Mouse (Mus musculus) layer of hippocampus, postnatal 10 days (tissue): ENCODE data around the gene Cenpi. TPM values are rescaled to one million over a fixed set of nuclear protein-coding genes. Genes with fewer than 3 reads are reported as not detected.

Experiments used
- DNase-seq, 2 experiments: peaks; one replicate each; pipeline ENCODE4 v3.0.0; 2021; ENCODE audit warnings: low spot score in 2 of 2
- total RNA-seq, 2 experiments: library from RNA; stranded (reverse); gene quantifications; 2 replicates each; pipeline ENCODE4 v1.2.3; 2021

The Cenpi gene
- total RNA-seq, 2 experiments from 2014 or later, result 1.4 to 1.9 TPM

DNA sequence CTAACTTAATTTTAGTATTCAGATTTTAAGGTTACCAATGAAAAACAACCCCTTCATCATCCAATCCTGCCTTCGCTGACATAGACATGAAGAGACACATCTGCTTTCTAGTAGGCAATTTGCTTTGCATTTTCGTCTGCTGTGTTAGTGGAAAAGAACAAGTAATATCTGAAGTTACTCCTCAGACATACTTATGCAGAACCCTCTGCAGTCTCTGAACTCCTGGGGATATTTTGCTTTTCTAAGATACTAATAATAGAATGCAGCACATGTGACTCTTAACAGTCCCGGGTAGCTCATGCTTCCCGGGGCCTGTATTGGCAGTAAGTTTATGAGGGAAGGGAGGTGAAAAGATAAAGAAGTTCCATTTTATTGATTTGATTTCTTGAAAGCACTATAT, 54.3 kb downstream of the Cenpi start:
- DNase-seq, result no peak

DNA sequence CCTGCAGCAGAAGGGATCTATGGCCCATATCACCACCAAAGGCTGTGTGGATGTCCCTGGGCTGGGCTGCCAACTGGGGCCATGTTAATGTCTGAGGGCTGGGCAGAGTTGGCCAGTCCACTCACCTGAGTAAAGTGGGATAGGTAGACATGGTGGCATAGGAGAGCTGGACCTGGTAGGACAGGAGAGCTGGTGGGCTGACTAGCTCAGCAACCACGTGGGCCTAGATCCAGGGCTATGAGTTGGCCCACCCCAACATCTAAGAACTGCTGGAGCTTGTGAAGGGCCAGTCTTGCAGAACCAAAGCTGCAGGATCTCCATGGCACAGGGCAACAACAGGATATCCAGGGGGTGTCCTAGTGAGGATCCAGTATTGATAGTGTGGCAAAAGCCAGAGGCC, 57.5 kb downstream of the Cenpi start:
- DNase-seq, result no peak

DNA sequence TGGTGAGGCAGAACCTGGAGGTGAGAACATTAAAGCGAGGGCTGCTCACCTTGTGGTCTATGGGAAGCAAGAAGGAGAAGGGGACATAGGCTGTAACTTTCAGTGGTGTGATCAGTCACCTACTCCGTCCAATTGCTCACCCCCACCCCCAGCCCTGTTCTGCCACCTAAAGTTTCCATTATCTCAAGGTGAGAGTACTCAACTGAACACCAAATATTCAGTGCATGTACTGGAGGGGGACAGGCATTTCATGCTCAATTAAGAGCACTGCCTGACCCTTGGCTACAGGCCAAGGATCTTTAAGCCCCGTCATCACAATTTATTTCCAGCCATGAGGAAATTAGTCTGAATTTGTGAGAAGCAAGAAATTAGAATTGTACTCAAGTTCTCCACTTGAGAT, 58.7 kb downstream of the Cenpi start:
- no peak for DNase-seq

DNA sequence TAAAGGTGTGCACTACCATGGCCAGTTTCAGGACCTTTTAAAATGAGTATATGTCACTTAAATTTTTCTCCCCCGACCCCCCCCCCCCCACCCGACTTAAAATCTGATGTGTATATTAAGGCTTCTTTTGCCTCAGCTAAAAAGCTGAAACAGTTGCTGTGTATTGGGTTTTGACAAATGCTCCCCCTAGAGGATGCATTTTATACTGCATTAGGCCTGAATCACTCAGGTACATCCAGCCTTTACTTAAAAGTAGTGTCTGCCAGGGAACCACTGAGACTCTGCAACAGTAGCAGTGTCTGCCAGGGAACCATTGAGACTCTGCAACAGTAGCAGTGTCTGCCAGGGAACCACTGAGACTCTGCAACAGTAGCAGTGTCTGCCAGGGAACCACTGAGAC, 63.4 kb downstream of the Cenpi start:
- no peak for DNase-seq

DNA sequence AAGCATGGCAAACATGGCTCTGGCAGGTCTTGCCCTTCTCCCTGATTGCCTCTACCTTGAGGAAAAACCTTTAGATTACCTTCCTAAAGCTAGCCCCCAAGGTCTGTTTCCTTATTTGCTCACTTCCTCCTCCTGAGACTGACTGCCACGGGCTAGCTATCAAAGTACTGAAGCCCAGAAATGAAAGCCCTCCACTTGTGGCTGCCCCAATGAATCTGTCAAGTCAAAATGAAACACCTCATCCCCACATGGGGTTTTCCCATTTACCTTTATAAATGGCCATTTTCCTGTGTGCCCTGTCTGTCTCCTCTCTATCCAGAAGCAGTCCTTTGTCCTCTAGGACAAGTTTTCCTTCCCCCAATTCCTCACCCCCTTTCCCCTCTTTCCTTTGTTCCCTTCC, 66.3 kb downstream of the Cenpi start:
- no peak for DNase-seq

DNA sequence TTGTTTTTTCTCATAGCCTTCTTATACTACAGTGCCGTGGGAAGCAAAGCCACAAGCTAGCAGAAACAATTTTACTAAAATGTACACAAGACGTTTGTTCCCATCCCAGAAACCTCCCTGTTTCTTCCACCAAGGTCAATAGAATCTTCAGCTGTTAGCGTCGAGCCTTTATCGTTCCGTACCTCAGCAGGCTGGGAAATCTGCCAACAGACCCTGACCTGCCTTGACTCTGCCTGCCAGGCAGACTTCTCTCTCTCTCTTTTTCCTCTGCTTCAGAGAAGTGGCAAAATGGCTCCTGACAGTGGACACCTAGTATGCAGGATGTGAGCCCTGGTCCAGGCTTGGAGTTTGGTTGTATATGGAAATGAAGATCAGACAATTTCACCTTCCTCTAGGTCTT, 77.0 kb downstream of the Cenpi start:
- no peak for DNase-seq

DNA sequence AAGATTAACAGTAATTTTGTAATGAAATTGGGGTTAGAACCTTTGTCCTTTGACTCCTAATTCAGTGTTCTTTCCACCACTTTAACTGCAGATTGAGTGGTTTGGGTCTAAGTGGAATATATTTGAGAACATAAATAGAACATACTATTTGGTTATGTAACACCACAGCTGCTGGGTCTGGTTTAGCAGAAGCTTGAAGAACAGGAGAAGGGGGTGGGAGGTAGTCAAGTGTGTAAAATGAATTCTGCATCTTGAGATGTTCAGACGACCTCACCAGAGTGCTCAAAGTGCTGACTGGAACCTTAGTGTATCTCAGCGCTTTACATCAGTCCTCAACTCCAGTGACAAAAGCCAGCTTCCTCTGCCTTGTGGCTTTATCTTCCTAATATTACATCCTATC, 91.1 kb downstream of the Cenpi start:
- DNase-seq, result no peak

DNA sequence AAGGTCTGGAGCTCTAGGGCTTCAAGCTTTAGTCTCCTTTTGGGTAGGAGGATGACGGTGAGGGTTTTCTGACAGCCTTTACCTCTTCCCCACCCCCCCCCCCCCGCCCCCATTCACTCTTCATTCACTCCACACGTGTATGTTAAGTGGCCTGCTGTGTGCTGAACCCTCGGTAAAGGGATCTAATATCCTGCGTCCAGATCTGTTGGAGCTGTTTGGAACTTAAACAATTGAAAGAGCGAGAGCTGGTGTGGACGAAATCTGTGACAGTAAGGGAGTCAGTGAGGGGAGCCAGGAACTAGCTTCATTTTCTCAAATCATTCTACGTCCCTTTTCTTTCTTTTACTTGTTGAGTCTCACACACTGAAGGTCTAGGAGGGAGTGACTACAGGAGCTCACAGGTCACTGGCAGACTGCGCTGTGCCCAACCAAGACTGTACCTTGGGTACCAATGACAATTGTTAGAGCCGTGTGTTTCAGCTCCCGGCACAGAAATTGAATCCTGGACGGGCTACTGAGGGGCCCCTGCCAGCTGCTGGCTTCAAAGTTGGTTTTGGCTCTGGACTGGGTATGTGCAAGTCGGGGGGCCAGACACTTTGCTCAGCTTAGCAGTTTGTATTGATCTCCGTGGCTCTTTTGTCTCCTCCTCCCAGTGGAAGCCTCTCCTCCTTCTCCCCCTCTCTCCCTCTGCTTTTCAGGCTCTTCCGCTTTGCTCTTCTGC, 96.1 kb downstream of the Cenpi start, which contains the start of gene Drp2:
Gene Drp2, plus strand, starts transcription at position 689 of the 721 bp plus-strand sequence.
- peak; percentile 21 to 42 for DNase-seq

DNA sequence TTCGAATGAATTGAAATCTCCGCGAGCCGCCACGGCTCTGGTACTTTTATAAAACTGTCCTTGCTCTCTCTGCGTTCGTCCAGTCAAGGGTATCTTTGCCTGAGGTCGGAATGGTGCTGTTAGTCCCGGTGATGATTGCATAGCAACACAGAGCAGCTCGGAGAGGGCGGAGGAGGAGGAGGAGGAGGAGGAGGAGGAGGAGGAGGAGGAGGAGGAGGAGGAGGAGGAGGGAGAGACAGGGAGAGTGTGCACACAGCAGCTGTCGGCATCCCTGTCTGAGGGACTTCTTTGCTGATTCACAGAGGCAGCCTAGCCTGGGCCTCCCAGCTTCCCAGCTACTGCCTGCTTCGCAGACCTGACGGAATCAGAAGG, 96.7 kb downstream of the Cenpi start:
- peak; percentile 24 to 25 for DNase-seq

DNA sequence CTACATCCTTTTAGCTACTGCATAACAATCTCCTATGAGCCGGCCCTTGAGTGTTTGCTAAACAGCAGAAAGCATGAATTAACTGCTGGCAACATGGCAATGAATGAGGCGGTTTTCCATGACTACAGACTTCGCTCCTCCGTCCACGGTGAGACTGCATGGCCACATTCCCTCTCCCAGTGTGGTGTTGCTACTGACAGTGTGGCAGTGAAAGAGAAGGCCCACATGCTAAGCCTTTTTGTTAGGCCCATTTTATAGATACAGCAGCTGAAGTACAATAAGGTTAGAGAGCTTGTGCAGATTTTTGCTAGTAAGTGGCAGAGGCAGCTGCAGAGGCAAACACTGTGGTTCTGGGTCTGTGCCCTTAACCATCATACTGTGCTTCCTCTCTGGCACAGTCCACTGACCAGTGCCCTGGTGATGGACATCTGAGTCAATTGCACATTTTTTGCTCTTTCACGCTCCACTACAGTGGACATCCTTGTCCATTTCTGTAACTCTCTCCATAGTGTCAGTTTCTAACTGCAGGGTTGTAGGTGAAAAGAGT, 101.5 kb downstream of the Cenpi start:
- no peak for DNase-seq

DNA sequence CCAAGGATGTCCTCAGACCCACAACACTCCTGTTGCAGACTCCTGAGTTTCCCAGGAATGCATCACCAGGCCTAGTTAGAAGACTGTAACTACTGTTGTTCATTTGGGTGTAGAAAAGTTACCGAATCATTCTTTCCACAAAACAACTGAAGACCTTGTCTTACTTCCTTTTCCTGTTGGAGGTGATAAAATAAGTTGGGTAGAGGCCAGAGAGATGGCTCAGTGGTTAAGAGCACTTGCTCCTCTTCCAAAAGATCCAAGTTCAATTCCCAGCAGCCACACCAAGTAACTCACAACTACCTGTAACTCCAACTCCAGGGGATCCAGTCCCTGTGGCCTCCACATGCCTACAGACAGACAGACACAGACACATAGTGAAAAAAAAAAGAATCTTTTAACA, 104.2 kb downstream of the Cenpi start:
- no peak for DNase-seq

Other genes with a start within 250 kb of the Cenpi start
- 100 to 1,000 TPM; 110 to 144 TPM for gene Cstf2, start 248.9 kb upstream of the Cenpi start, total RNA-seq
- under 1 TPM; 0.65 to 0.75 TPM for gene Xkrx, start 146.0 kb upstream of the Cenpi start, total RNA-seq
- not detected for gene Arl13a, start 120.6 kb upstream of the Cenpi start, total RNA-seq
- gene Nox1, start 86.1 kb upstream of the Cenpi start, total RNA-seq, result not detected
- gene Trmt2b, start 31.1 kb upstream of the Cenpi start, total RNA-seq, result 1 to 10 TPM; 5.2 to 5.5 TPM
- gene Tmem35a, start 12.9 kb upstream of the Cenpi start, total RNA-seq, result 10 to 100 TPM; 74.9 to 86.7 TPM
- gene Drp2, start 96.5 kb downstream of the Cenpi start, total RNA-seq, result 10 to 100 TPM; 40.3 to 40.6 TPM
- gene Taf7l, start 168.4 kb downstream of the Cenpi start, total RNA-seq, result not detected
- 10 to 100 TPM; 24.4 to 27.8 TPM for gene Timm8a1, start 233.8 kb downstream of the Cenpi start, total RNA-seq